Mouse (Mus musculus): ENCODE results near the gene D630045J12Rik. TPM values are rescaled to one million over a fixed set of nuclear protein-coding genes. Genes with fewer than 3 reads are reported as not detected.

Gene D630045J12Rik
- polyA plus RNA-seq, 1 experiment from 2014 or later = 6.2 TPM

DNA sequence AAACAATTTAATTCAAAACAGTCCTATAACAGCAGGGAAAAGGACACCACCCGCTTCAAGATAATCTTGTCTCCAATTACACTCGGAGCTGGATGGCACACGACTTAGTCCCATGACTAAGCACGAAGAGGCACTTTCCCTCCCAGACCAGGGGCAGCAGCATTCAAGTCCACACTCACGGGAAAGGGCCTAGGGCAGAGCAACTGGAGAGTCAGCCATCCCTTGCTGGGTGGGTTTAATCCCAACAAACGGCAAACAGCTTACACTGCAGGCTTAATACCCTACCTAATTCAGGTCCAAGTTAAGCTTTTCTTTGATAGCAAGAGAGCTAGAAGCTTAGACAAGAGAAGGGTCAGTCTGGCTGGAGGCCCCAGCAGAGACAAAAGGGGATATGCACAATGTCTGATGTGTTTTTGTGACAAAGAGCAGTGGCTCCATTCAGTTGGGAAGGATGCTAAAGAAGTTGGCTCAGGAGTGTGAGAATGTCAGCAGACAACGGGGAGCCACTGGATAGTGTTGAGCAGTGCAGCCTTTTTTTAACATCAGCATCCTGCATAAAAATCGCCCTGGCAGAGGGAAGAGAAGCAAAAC, 46.8 kb downstream of the D630045J12Rik start:
- no peak overlapping the region for H3K9ac ChIP-seq
- no peaks in the 10 kb centered on the region for H3K9me3 ChIP-seq (replicated peaks)
- H3K27me3 ChIP-seq = no peaks in the 10 kb centered on the region
- no peaks in the 10 kb centered on the region for H3K36me3 ChIP-seq
- H3K4me3 ChIP-seq (replicated peaks) = no peak overlapping the region
- H3K4me1 ChIP-seq = peaks cover 51% of the 10 kb centered on the region
- H3K4me2 ChIP-seq (replicated peaks) = no peak overlapping the region
- no peak for ATAC-seq (ENCODE audit: insufficient number of reproducible peaks, low FRiP score, low TSS enrichment, low read depth)
- 4% methylated on average over 8 of the region's 8 CpGs for WGBS
- H3K27ac ChIP-seq (replicated peaks) = peak overlapping the region; percentile 73

GRCm38 (mm10) chr6:38205375-38205774, 48.4 kb downstream of the D630045J12Rik start:
- 79% methylated on average over 6 of the region's 6 CpGs for WGBS
- no peaks in the 10 kb centered on the region for H3K27me3 ChIP-seq
- no peak overlapping the region for H3K27ac ChIP-seq (replicated peaks)
- H3K9ac ChIP-seq = no peak overlapping the region
- no peaks in the 10 kb centered on the region for H3K9me3 ChIP-seq (replicated peaks)
- no peaks in the 10 kb centered on the region for H3K36me3 ChIP-seq
- H3K4me1 ChIP-seq = peaks cover 56% of the 10 kb centered on the region
- ATAC-seq (ENCODE audit: insufficient number of reproducible peaks, low FRiP score, low TSS enrichment, low read depth) = no peak
- H3K4me3 ChIP-seq (replicated peaks) = no peak overlapping the region
- H3K4me2 ChIP-seq (replicated peaks) = 0 out of 2 replicates have a peak overlapping the region, but pooled peaks have one; percentile 10

GRCm38 (mm10) chr6:38203820-38204219, 50.0 kb downstream of the D630045J12Rik start:
- H3K27me3 ChIP-seq = no peaks in the 10 kb centered on the region
- no peaks in the 10 kb centered on the region for H3K9me3 ChIP-seq (replicated peaks)
- no peak overlapping the region for H3K4me2 ChIP-seq (replicated peaks)
- no peak overlapping the region for H3K4me3 ChIP-seq (replicated peaks)
- H3K36me3 ChIP-seq = no peaks in the 10 kb centered on the region
- 44% methylated on average over 4 of the region's 4 CpGs for WGBS
- H3K27ac ChIP-seq (replicated peaks) = no peak overlapping the region
- no peak overlapping the region for H3K9ac ChIP-seq
- peaks cover 62% of the 10 kb centered on the region for H3K4me1 ChIP-seq
- no peak for ATAC-seq (ENCODE audit: insufficient number of reproducible peaks, low FRiP score, low TSS enrichment, low read depth)

DNA sequence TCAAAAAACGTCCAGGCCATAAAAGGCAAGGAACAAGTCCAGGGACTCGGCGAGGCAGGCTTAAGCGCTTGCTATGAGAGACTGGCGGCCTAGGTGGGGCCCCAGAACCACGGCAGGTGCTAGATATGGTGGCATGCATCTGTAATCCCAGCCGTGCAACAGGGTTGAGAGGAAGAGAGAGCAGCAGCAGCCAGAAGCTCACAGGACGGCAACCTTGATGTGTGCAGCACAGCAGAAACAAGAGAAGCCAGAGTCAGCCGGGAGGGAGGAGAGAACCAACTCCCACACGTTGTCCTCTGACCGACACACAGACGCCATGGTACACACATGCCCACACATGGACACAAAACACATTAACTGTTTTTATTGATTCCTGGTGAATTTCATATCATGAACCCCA, 51.0 kb downstream of the D630045J12Rik start:
- peaks cover 62% of the 10 kb centered on the region for H3K4me1 ChIP-seq
- no peak for ATAC-seq (ENCODE audit: insufficient number of reproducible peaks, low FRiP score, low TSS enrichment, low read depth)
- no peak overlapping the region for H3K27ac ChIP-seq (replicated peaks)
- no peak overlapping the region for H3K9ac ChIP-seq
- H3K27me3 ChIP-seq = no peaks in the 10 kb centered on the region
- H3K9me3 ChIP-seq (replicated peaks) = no peaks in the 10 kb centered on the region
- no peak overlapping the region for H3K4me2 ChIP-seq (replicated peaks)
- 67% methylated on average over 12 of the region's 12 CpGs for WGBS
- no peaks in the 10 kb centered on the region for H3K36me3 ChIP-seq
- no peak overlapping the region for H3K4me3 ChIP-seq (replicated peaks)

DNA sequence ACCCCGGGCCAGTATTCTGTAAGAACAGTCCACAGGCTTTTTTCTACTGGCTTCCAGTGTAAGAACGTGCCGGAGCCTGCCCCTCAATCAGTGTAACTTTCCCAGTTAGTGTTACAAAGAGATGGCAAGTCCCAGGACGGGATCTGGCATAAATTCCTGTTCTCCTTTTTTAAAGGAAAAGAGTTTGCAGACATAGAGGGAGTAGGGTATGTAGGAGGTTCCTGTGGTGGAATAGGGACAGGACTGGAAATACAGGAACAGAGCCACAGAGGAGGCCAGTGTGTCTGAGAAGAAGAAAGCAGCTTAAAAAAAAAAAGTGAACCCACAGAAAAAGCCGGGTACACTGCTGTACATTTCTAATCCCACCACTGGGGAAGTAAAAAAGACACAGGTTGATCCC, 52.3 kb downstream of the D630045J12Rik start:
- ATAC-seq (ENCODE audit: insufficient number of reproducible peaks, low FRiP score, low TSS enrichment, low read depth) = no peak
- Histone ChIP-seq H3K4me3 (replicated peaks) (no peak overlapping the region), H3K4me1 (peaks cover 48% of the 10 kb centered on the region), H3K36me3 (no peaks in the 10 kb centered on the region), H3K27me3 (no peaks in the 10 kb centered on the region), H3K4me2 (replicated peaks) (no peak overlapping the region), H3K9me3 (replicated peaks) (no peaks in the 10 kb centered on the region), H3K27ac (replicated peaks) (peak overlapping the region; percentile 51; the same call in 1 of the 2 replicates), H3K9ac (no peak overlapping the region)
- WGBS = 48% methylated on average over 5 of the region's 5 CpGs

DNA sequence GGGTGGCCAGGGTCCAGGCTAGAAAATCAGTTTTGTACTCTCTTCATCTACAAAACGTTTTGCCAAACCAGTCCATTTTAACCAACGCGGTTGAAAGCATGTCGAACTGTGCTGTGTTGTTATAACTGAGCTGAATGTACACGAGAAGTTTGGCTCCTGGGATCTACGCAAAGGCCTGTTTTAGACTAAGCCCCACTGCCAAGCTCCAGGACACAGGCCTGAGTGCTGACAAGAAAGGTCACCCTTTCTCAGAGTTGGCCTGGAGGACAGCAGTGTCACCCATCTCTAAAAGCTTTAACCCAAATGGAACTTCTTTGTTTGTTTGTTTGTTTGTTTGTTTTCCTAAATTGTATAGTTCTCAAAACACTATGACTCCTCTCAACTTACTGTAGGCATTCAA, 54.2 kb downstream of the D630045J12Rik start:
- H3K27ac ChIP-seq (replicated peaks) = no peak overlapping the region
- no peaks in the 10 kb centered on the region for H3K9me3 ChIP-seq (replicated peaks)
- H3K4me1 ChIP-seq = peaks cover 29% of the 10 kb centered on the region
- peaks cover 16% of the 10 kb centered on the region for H3K36me3 ChIP-seq
- ATAC-seq (ENCODE audit: insufficient number of reproducible peaks, low FRiP score, low TSS enrichment, low read depth) = no peak
- no peak overlapping the region for H3K9ac ChIP-seq
- H3K27me3 ChIP-seq = no peaks in the 10 kb centered on the region
- no peak overlapping the region for H3K4me2 ChIP-seq (replicated peaks)
- 81% methylated on average over 6 of the region's 6 CpGs for WGBS
- no peak overlapping the region for H3K4me3 ChIP-seq (replicated peaks)

- no peak for ATAC-seq (ENCODE audit: insufficient number of reproducible peaks, low FRiP score, low TSS enrichment, low read depth)
- Histone ChIP-seq H3K36me3 (peaks cover 22% of the 10 kb centered on the region), H3K27me3 (no peaks in the 10 kb centered on the region), H3K4me3 (replicated peaks) (no peak overlapping the region), H3K27ac (replicated peaks) (peak overlapping the region; percentile 48), H3K9me3 (replicated peaks) (no peaks in the 10 kb centered on the region), H3K9ac (no peak overlapping the region), H3K4me1 (peaks cover 23% of the 10 kb centered on the region), H3K4me2 (replicated peaks) (no peak overlapping the region)
- WGBS = 75% methylated on average over 1 of the region's 1 CpGs
These were observed 55.1 kb downstream of the D630045J12Rik start for GRCm38 (mm10) chr6:38198727-38199126.

GRCm38 (mm10) chr6:38196266-38197189, 57.3 kb downstream of the D630045J12Rik start:
- no peak overlapping the region for H3K9ac ChIP-seq
- WGBS = 89% methylated on average over 24 of the region's 24 CpGs
- H3K4me3 ChIP-seq (replicated peaks) = no peak overlapping the region
- 0 out of 2 replicates have a peak, but pooled peaks cover 9% of the 10 kb centered on the region for H3K4me1 ChIP-seq
- no peak overlapping the region for H3K27ac ChIP-seq (replicated peaks)
- H3K4me2 ChIP-seq (replicated peaks) = no peak overlapping the region
- peaks cover 22% of the 10 kb centered on the region for H3K36me3 ChIP-seq
- ATAC-seq (ENCODE audit: insufficient number of reproducible peaks, low FRiP score, low TSS enrichment, low read depth) = no peak
- no peaks in the 10 kb centered on the region for H3K9me3 ChIP-seq (replicated peaks)
- no peaks in the 10 kb centered on the region for H3K27me3 ChIP-seq

DNA sequence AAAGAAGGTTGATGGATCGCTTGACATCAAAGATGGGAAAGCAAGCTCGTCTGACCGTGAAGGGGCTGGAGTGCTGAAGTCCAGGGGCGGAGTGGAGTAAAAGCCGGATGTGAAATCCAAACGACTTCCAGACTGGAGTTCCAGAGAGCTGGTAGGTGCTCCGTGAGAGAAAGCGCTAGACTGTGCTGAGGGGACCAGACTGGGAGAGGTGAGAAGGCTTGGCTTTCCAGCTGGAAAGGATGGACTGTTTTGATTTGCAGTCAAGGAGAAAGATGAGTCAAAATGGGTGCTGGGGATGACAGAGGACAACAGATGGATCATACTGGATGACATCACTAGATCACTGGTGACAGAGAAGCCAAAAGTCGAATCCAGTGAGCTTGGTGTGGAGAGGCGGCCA, 58.5 kb downstream of the D630045J12Rik start:
- no peaks in the 10 kb centered on the region for H3K9me3 ChIP-seq (replicated peaks)
- H3K4me1 ChIP-seq = 0 out of 2 replicates have a peak, but pooled peaks cover 6% of the 10 kb centered on the region
- 80% methylated on average over 10 of the region's 10 CpGs for WGBS
- no peak overlapping the region for H3K4me3 ChIP-seq (replicated peaks)
- H3K4me2 ChIP-seq (replicated peaks) = no peak overlapping the region
- H3K27me3 ChIP-seq = no peaks in the 10 kb centered on the region
- ATAC-seq (ENCODE audit: insufficient number of reproducible peaks, low FRiP score, low TSS enrichment, low read depth) = no peak
- H3K27ac ChIP-seq (replicated peaks) = no peak overlapping the region
- peaks cover 22% of the 10 kb centered on the region for H3K36me3 ChIP-seq
- no peak overlapping the region for H3K9ac ChIP-seq

DNA sequence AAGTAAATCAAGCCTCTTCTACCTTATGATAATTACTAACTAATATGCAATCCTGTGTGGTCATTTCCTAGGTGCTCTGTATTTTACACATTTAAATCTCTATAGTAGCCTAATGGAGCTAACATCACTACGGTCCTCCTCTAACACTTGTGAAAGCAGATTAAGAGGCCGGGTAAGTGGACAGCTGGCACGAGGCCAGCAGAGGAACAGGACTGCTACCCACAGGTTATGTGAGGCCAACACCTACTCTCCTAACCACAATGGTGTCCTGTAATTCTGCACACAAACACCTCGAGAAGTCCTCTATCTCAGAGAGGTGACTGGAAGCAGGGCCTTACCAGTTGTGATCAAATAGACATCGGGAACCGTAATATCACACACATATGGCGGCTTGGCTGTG, 59.8 kb downstream of the D630045J12Rik start:
- 84% methylated on average over 7 of the region's 7 CpGs for WGBS
- H3K27ac ChIP-seq (replicated peaks) = no peak overlapping the region

DNA sequence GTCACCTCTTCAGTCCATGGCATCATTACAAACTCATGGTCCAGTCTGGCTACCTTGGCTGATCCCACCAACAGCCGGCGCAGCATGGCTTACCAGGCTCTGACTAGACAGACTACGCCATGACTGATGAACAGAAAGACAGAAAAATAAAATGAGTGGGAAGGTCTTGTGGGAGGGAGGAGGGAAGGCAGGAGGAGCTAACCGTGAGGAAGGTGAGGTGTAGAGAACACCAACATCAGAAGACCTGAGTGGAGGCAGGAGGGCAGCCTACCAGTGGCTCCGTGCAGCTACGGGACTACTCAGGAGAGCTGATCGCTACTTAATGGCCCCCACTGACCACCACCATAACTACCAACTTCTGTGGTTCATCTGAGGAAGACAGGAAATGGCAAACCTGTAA, 60.9 kb downstream of the D630045J12Rik start:
- 93% methylated on average over 7 of the region's 7 CpGs for WGBS

More for the DNA sequence above, 59.8 kb downstream of the D630045J12Rik start:
- Histone ChIP-seq H3K27me3 (no peaks in the 10 kb centered on the region), H3K9ac (no peak overlapping the region), H3K4me1 (0 out of 2 replicates have a peak, but pooled peaks cover 1% of the 10 kb centered on the region), H3K9me3 (replicated peaks) (no peaks in the 10 kb centered on the region), H3K36me3 (peaks cover 22% of the 10 kb centered on the region), H3K4me3 (replicated peaks) (no peak overlapping the region), H3K4me2 (replicated peaks) (no peak overlapping the region)
- no peak for ATAC-seq (ENCODE audit: insufficient number of reproducible peaks, low FRiP score, low TSS enrichment, low read depth)

More for the DNA sequence above, 60.9 kb downstream of the D630045J12Rik start:
- Histone ChIP-seq H3K4me1 (no peaks in the 10 kb centered on the region), H3K9ac (no peak overlapping the region), H3K27me3 (no peaks in the 10 kb centered on the region), H3K27ac (replicated peaks) (no peak overlapping the region), H3K4me3 (replicated peaks) (no peak overlapping the region), H3K36me3 (peaks cover 24% of the 10 kb centered on the region), H3K4me2 (replicated peaks) (no peak overlapping the region), H3K9me3 (replicated peaks) (no peaks in the 10 kb centered on the region)
- ATAC-seq (ENCODE audit: insufficient number of reproducible peaks, low FRiP score, low TSS enrichment, low read depth) = no peak
